Mouse (Mus musculus) cerebellum, postnatal 14 days (tissue): ENCODE measurements around the gene Armc12.
A peak's percentile ranks its signal among the peaks of the same experiment; 100 is the strongest.
"Not testable (repeated sequence)": the region's sequence is repeated elsewhere in the genome, so short reads cannot be mapped to it uniquely, and the experiment has no call there.

Experiments
- DNase-seq, 2 experiments: peaks; one replicate each; pipeline ENCODE4 v3.0.0; 2021; ENCODE audit warnings: mixed read lengths in 2 of 2

The Armc12 gene

DNA sequence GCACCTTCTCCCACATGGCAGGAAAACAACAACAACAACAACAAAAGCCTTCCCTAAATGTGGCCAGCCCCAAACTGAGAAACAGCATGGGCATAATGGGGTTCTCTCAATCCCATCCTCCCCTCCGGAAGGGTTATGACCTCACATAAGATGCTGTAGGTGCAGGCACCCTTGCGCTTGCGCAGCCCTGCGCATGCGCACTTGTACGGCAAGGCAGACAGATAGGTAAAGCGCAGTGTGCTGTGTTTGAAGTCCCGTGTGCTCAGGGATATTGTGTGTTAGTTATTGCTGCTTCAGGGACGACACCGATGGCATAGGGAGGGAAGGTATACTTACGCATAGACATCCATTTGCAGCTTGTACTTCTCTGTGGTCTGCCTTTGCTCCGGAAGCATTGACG, 2.7 kb downstream of the Armc12 start:
- no peak for DNase-seq

GRCm38 (mm10) chr17:28537881-28538280, 7.3 kb downstream of the Armc12 start:
- peak in 1 of 2 experiments; percentile 47 for DNase-seq

- no peak for DNase-seq
Observed at GRCm38 (mm10) chr17:28546925-28547324, 16.3 kb downstream of the Armc12 start.

DNA sequence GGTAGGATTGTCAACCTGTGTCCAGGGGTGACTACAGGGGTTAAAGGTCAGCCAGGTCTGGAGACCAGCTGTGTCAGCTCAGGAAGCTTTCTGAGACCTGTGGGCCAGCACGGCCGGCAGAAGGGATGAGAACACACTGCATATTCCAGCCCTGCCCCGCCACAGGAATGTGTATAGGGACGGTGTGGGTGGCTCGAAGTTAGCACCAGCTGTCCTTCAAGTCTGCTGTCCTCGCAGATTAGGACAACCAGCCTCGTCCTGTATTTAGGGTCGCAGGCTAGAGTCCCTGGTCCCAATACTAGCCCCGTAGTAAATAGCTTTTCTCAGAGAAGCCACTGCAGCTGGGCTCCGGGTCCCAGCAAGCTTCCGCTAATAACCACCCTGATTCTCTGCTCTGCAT, 17.9 kb downstream of the Armc12 start:
- DNase-seq, result no peak

GRCm38 (mm10) chr17:28549111-28549510, 18.5 kb downstream of the Armc12 start, which contains the start of gene Clpsl2:
Gene Clpsl2 (plus strand): TSS chr17:28549411.
- no peak for DNase-seq

- peak; percentile 79 to 86 for DNase-seq
Observed at GRCm38 (mm10) chr17:28553040-28553793, 22.6 kb downstream of the Armc12 start.

DNA sequence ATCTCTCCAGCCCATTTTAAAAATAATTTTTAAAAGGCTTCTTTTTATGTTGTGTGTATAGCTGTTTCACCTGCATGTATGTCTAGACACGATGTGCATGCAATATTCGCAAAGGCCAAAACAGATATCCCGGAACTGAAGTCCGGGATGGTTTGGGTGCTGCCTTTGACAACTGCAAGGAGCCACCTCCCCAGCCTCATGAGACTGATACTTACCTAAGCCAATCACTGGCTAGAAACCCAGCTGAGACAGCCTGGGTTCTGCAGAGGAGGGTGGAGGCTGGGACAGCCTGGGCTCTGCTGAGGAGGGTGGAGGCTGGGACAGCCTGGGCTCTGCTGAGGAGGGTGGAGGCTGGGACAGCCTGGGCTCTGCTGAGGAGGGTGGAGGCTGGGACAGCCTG, 23.4 kb downstream of the Armc12 start:
- DNase-seq, result not testable (repeated sequence)

GRCm38 (mm10) chr17:28556635-28557396, 26.2 kb downstream of the Armc12 start:
- no peak for DNase-seq

GRCm38 (mm10) chr17:28557772-28558171, 27.2 kb downstream of the Armc12 start:
- no peak for DNase-seq

- no peak for DNase-seq
Observed at GRCm38 (mm10) chr17:28560598-28560997, 30.0 kb downstream of the Armc12 start, which contains the start of gene Clps. Gene Clps (minus strand): TSS chr17:28560766.

DNA sequence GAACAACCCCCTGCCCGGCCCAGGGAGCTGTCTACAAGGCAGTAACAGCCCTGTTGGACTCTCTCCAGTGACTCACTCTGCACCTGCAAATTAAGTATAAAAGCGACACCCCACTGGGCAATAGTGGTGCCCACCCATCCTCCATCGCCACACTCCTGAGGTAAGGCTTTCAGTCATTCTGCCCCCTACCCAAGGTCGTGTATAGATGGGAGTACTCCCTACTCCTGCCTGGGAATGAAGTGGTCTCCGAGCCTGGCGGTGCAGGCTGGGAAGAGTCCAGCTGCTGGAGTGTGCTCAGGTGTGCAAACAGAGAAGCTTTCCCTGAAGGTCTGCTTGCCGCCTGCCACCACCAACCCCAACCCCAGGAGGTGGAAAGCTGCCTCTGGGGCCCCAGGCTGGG, 31.0 kb downstream of the Armc12 start:
- no peak for DNase-seq

DNA sequence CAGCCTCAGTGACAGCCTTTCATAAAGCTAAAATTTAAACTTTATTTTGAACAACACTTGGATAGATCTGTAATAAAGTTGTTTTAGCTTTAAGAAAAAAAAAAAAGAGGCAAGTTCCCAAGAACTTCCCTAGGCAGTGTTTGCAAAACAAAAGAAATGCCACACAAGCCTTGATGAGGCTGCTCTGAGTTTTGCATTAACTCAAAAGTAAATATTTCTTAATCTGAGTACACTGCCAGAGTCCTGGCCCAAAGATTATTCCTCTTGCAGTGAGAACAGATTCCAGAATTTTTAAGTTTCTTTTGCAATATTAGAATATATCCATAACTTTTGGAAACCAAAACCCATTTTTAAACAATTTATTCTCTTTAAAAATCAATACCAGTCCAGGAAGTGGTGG, 34.6 kb downstream of the Armc12 start:
- DNase-seq, result no peak

DNA sequence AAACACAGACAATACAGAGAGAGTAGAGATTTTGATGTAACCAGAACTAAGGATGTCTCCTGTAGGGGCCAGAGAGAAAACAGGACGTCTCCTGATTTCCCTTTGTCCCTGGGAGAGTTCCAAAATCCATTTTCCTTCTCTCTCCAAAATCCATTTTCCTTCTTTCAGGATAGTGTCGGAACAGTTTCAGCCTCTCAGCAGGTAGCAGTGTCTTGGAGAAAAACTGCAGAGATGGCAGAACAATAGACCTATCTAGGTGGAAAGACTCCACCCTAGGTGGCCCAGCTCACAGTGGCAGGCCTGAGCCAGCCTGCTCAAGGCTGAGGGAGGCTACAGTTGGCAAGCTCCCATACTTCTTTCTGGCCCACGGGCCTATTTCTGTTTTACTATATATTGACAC, 36.9 kb downstream of the Armc12 start:
- DNase-seq, result no peak

DNA sequence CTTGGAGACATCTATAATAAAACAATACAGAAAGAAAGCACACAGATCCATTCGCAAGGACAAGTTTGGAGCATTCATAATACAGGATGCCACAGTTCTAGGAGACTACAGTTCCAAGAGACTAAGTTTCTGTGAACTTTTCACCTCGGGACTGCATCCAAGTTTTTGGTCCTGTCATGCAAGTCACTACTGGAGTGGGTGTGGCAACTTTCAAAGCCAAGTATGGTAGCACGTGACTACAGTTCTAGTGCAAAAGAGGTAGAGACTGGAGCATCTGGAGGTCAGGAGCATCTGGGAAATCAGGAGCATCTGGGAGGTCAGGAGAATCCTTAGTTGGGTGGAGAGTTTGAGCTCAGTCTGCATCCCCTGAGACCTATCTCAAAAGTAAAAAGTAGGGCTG, 41.3 kb downstream of the Armc12 start:
- no peak for DNase-seq

GRCm38 (mm10) chr17:28572521-28572920, 41.9 kb downstream of the Armc12 start:
- DNase-seq, result no peak

DNA sequence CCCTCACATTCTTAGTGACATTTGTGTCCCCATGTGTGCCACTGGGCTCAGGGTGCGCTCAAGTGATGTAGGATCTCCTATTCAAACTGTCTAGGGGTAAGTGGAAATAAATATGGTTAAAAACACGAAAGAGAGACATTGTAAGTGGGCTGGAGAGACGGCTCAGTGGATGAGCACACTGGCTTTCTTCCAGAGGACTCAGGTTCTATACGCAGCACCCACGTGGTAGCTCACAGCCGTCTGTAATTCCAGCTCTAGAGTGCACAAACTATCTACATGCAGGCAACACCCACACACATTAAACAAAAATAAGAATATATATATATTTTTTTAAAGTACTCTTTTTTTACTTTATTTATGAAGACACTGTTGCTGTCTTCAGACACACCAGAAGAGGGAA, 42.3 kb downstream of the Armc12 start:
- DNase-seq, result no peak

- peak; percentile 65 to 69 for DNase-seq
Observed at GRCm38 (mm10) chr17:28575244-28576125, 44.9 kb downstream of the Armc12 start, which contains the start of gene Lhfpl5. Gene Lhfpl5 (plus strand): TSS chr17:28575641.

- peak in 1 of 2 experiments; percentile 25 for DNase-seq
Observed at GRCm38 (mm10) chr17:28580396-28580795, 49.8 kb downstream of the Armc12 start.

GRCm38 (mm10) chr17:28581056-28581455, 50.5 kb downstream of the Armc12 start:
- DNase-seq, result no peak

- DNase-seq, result no peak
Observed at GRCm38 (mm10) chr17:28586509-28586908, 55.9 kb downstream of the Armc12 start.

- DNase-seq, result no peak
Observed at GRCm38 (mm10) chr17:28588591-28588990, 58.0 kb downstream of the Armc12 start.
